Mouse (Mus musculus) midbrain, embryonic 11.5 days (tissue): ENCODE data around the gene Grm4. TPM values are rescaled to one million over a fixed set of nuclear protein-coding genes. Genes with fewer than 3 reads are reported as not detected.

Source experiments
- ATAC-seq: fragments of 200-750 bp; cut with Nextera tagmentation; 2 replicates; pipeline ENCODE4 v1.8.0; 2017; ENCODE audit warnings: moderate TSS enrichment, moderate library complexity; ENCODE audit not compliant: low FRiP score
- DNase-seq: peaks from one replicate; pipeline ENCODE4 v3.0.0; 2015; ENCODE audit warnings: low spot score; ENCODE audit errors: missing footprints
- H3K27ac ChIP-seq: fragments of 300-500 bp; sonication (generic); 2 replicates; pipeline ENCODE4 v1.5.1; 2014; ENCODE audit warnings: low read depth, low read length
- H3K27me3 ChIP-seq: fragments of 300-500 bp; sonication (generic); 2 replicates; pipeline ENCODE4 v1.6.1; 2014; ENCODE audit warnings: mild to moderate bottlenecking, low read length, moderate library complexity, mixed read lengths; ENCODE audit not compliant: control insufficient read depth, insufficient read depth
- H3K36me3 ChIP-seq: fragments of 300-500 bp; sonication (generic); 2 replicates; pipeline ENCODE4 v1.6.1; 2014; ENCODE audit warnings: mild to moderate bottlenecking, low read length, moderate library complexity, mixed read lengths; ENCODE audit not compliant: control insufficient read depth, insufficient read depth
- H3K4me1 ChIP-seq: fragments of 300-500 bp; sonication (generic); 2 replicates; pipeline ENCODE4 v1.6.1; 2014; ENCODE audit warnings: low read length; ENCODE audit not compliant: control insufficient read depth, insufficient read depth
- H3K4me2 ChIP-seq: fragments of 300-500 bp; sonication (generic); 2 replicates; pipeline ENCODE4 v1.6.1; 2014; ENCODE audit warnings: mild to moderate bottlenecking, moderate library complexity
- H3K4me3 ChIP-seq: fragments of 300-500 bp; sonication (generic); 2 replicates; pipeline ENCODE4 v1.5.1; 2014; ENCODE audit warnings: low read depth, low read length
- H3K9ac ChIP-seq: fragments of 300-500 bp; sonication (generic); 2 replicates; pipeline ENCODE4 v1.6.1; 2014; ENCODE audit warnings: low read length
- H3K9me3 ChIP-seq: fragments of 300-500 bp; sonication (generic); 2 replicates; pipeline ENCODE4 v1.6.1; 2016; ENCODE audit warnings: low read length; ENCODE audit not compliant: control insufficient read depth
- WGBS: fragments of 180-500 bp; shearing (Covaris S2); extraction: QIAGEN DNeasy Blood & Tissue Kit; methylation state at CpG from one replicate; pipeline ENCODE4 v1.1.7; 2014; 5-methylcytosine and 5-hydroxymethylcytosine counted together
- polyA plus RNA-seq: library from polyadenylated mRNA; unstranded; fragments of >200 nt; fragmentation: Nextera tagmentation; extraction: Ambion mirVana; gene quantifications from 2 replicates; pipeline ENCODE4 v1.2.1, GENCODE M21; 2014

The Grm4 gene
- polyA plus RNA-seq, 1 experiment from 2014 or later, result 3.5 TPM

DNA sequence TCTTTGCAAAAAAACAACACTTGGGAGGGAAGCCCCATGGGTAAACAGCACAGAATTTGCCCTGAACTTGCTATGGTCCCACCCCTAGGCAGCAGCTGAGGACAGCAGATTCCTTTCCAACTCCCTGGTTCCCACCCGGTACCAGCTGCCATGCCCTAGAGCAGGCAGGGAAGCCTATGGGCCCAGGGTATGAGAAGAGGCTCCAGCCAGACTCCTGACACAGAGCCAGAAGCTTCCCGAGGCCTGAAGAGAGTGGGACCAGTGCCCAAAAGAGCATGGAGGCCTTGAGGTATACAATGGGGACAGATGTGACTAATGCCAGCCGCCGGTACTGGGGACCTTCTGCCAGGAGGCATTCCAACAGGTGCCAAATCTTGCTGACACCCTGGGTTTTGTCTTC, 114.2 kb downstream of the Grm4 start:
- no peak overlapping the region for H3K4me3 ChIP-seq
- 84% methylated on average over 4 of the region's 4 CpGs for WGBS
- H3K9me3 ChIP-seq, result no peaks in the 10 kb centered on the region
- peaks cover 2% of the 10 kb centered on the region for H3K4me1 ChIP-seq
- no peak for ATAC-seq
- H3K36me3 ChIP-seq, result no peaks in the 10 kb centered on the region
- no peak overlapping the region for H3K9ac ChIP-seq
- H3K4me2 ChIP-seq, result no peak overlapping the region
- no peak overlapping the region for H3K27ac ChIP-seq
- no peaks in the 10 kb centered on the region for H3K27me3 ChIP-seq
- DNase-seq, result no peak

DNA sequence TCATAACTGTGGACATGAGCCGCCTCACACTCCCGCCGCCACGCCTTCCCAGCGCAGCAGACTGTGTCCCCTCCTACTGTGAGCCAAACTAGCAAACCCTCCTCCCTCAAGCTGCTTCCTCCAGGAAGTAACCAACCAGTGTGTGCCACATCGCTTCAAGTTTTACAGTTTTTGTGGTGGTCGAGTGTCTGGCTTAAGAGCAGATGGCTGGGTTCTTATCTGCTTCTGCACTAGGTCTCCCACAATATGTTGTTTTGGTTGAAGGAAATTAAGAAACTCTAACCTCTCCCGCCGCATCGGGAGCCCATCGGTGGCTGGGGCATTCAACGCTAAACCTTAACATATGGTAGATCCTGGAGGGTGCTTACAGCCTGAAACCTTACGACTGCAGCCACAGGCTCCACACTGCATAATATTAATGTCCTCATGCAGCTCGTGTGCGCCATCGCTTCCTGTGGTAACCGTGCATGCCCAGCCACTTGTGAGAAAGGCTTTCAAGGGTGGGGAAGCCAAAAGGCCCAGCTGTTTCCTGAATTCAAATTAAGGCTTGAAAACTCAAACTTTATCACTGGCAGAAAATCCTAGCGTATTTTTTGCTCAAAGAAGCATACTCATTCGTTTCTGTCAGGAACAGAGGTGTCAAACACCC, 115.7 kb downstream of the Grm4 start:
- peaks cover 12% of the 10 kb centered on the region for H3K4me1 ChIP-seq
- H3K27ac ChIP-seq, result no peak overlapping the region
- no peak overlapping the region for H3K9ac ChIP-seq
- 90% methylated on average over 19 of the region's 19 CpGs for WGBS
- H3K27me3 ChIP-seq, result no peaks in the 10 kb centered on the region
- no peaks in the 10 kb centered on the region for H3K36me3 ChIP-seq
- H3K4me3 ChIP-seq, result no peak overlapping the region
- ATAC-seq, result no peak
- no peak for DNase-seq
- H3K4me2 ChIP-seq, result no peak overlapping the region
- no peaks in the 10 kb centered on the region for H3K9me3 ChIP-seq

DNA sequence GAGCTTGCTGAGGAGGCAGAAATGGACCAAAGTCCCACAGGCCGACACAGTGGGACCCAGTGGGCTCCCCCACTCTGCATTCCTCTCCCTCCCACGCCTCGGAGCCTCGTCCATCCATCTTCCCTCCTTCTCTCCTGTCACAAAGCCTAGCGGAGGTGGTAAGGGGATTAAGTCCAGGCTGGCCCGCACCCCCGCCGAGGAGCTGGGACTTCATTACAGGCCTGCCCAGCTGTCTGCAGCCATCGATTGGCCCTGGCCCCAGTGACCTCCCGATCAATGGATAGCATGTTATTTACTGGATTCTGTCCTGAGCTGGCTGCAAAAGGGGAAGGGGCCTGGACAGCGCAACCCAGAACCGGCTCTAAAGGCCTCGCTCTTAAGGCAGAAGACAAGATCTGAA, 120.0 kb downstream of the Grm4 start:
- no peaks in the 10 kb centered on the region for H3K36me3 ChIP-seq
- DNase-seq (peak; percentile 89), ATAC-seq (peak; percentile 76)
- peak overlapping the region; percentile 59 for H3K27ac ChIP-seq
- no peaks in the 10 kb centered on the region for H3K9me3 ChIP-seq
- H3K4me1 ChIP-seq, result peaks cover 12% of the 10 kb centered on the region
- H3K4me2 ChIP-seq, result no peak overlapping the region
- 0 out of 2 replicates have a peak overlapping the region, but pooled peaks have one; percentile 40 for H3K9ac ChIP-seq
- H3K27me3 ChIP-seq, result no peaks in the 10 kb centered on the region
- no peak overlapping the region for H3K4me3 ChIP-seq
- 7% methylated on average over 13 of the region's 13 CpGs for WGBS

DNA sequence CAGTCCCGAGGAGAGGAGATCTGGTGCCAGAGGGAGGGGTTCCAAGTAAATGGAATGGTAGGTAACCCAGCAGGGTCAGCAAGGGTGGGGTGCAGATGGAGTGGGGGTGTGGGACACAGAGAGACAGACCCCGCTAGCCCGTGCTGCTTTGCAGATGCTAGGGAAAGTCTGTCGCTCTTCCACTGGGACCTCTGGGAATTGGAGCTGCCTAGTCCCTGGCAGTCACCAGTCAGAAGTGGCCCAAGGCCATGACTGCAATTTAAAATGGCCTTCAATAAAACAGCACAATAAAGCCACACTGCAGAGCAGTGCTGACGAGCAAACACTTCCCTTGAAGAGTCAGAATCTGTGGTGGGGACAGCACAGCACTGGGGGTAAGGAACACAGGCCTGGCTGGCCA, 127.3 kb downstream of the Grm4 start:
- Histone ChIP-seq H3K4me3 (no peak overlapping the region), H3K9me3 (no peaks in the 10 kb centered on the region), H3K4me1 (no peaks in the 10 kb centered on the region), H3K9ac (no peak overlapping the region), H3K27me3 (no peaks in the 10 kb centered on the region), H3K36me3 (no peaks in the 10 kb centered on the region), H3K27ac (no peak overlapping the region), H3K4me2 (no peak overlapping the region)
- ATAC-seq, result no peak
- 81% methylated on average over 5 of the region's 5 CpGs for WGBS
- no peak for DNase-seq

DNA sequence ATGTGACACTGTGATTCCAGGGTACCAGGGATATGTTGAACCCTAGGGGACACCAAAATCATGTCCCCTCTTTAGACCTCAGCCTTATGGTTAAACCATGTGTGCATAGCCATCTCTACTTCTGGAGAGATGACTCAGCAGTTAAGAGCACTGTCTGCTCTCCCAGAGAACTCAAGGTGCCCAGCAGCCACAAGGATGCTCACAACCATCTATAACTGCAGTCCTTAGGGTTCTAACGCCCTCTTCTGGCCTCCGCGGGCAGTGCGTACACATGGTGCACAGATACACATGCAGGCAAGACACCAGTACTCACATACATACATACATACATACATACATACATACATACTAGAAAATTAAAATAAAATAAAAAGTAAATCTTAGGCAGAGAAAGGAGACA, 127.8 kb downstream of the Grm4 start:
- no peak overlapping the region for H3K27ac ChIP-seq

GRCm38 (mm10) chr17:27392918-27393317, 128.3 kb downstream of the Grm4 start:
- no peak overlapping the region for H3K4me2 ChIP-seq
- no peak overlapping the region for H3K9ac ChIP-seq
- WGBS, result 37% methylated on average over 8 of the region's 8 CpGs
- H3K9me3 ChIP-seq, result no peaks in the 10 kb centered on the region
- H3K4me1 ChIP-seq, result no peaks in the 10 kb centered on the region
- H3K27me3 ChIP-seq, result no peaks in the 10 kb centered on the region
- no peak overlapping the region for H3K4me3 ChIP-seq
- DNase-seq, result peak; percentile 87
- no peak overlapping the region for H3K27ac ChIP-seq
- H3K36me3 ChIP-seq, result no peaks in the 10 kb centered on the region
- ATAC-seq, result peak; percentile 42

More for the DNA sequence above, 127.8 kb downstream of the Grm4 start:
- Histone ChIP-seq H3K9me3 (no peaks in the 10 kb centered on the region), H3K4me2 (no peak overlapping the region), H3K36me3 (no peaks in the 10 kb centered on the region), H3K27me3 (no peaks in the 10 kb centered on the region), H3K4me1 (no peaks in the 10 kb centered on the region), H3K4me3 (no peak overlapping the region), H3K9ac (no peak overlapping the region)
- DNase-seq, result no peak
- WGBS, result 87% methylated on average over 4 of the region's 4 CpGs
- no peak for ATAC-seq

DNA sequence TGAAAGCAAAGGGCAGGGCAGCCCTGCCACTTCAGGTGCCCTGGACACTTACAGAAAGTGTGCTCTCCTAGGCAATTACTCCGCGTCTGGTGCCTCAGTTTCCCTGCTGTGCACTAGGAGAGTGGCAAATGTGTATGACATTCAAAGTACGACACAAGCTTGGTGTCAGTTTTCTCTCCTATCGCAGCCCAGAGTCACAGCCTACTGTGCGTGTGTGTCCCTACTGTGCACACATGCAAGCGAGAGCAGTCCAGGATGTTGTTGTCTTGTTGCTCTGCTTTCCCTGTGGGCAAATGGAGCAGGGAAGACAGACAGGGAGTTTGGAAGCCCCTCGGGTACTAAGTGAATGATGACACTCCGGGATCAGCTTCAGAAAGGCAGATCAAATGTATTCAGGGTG, 131.2 kb downstream of the Grm4 start:
- H3K36me3 ChIP-seq, result no peaks in the 10 kb centered on the region
- H3K4me2 ChIP-seq, result no peak overlapping the region
- DNase-seq, result no peak
- WGBS, result 88% methylated on average over 8 of the region's 8 CpGs
- no peaks in the 10 kb centered on the region for H3K27me3 ChIP-seq
- ATAC-seq, result no peak
- H3K4me1 ChIP-seq, result 0 out of 2 replicates have a peak, but pooled peaks cover 4% of the 10 kb centered on the region
- no peak overlapping the region for H3K9ac ChIP-seq
- H3K4me3 ChIP-seq, result no peak overlapping the region
- H3K27ac ChIP-seq, result no peak overlapping the region
- no peaks in the 10 kb centered on the region for H3K9me3 ChIP-seq

DNA sequence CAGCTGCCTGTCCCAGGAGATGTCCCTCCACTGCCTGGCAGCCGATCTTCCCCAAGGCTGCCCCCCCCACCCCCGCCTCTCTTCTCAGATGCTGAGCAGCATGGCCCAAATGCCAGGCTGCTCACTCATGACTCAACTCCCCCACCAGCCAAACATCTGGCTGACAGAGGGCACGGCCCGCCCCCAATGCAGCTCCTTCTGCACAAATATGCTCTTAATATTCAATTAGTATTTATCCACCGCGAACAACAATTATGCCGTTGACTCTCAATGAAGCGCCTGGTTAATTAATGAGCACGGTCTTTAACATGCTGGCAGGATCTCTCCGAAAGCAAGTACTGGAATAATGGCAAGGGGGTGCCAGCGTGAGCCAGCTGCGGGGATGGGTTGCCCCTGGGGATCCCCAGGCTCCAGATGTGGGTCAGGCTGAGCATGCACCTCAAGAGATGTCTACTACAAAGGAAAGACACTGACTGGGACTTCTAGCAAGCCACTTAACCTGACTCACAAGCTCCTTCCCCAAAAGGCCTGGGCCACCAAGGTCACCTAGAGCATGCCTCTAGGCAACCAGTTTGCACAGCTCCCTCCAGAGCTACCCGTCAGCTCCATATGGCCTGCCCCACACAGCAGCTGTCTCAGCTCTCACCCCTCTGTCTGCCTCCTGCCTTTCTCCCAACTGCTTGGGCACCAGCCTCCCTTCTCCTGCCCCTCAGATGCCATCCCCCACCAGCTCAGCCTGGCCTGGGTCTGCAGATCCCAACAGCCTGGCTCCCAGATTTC, 131.8 kb downstream of the Grm4 start:
- Histone ChIP-seq H3K27ac (no peak overlapping the region), H3K4me2 (no peak overlapping the region), H3K4me1 (0 out of 2 replicates have a peak, but pooled peaks cover 4% of the 10 kb centered on the region), H3K4me3 (no peak overlapping the region), H3K9ac (no peak overlapping the region), H3K27me3 (no peaks in the 10 kb centered on the region), H3K36me3 (no peaks in the 10 kb centered on the region), H3K9me3 (no peaks in the 10 kb centered on the region)
- DNase-seq, result no peak
- WGBS, result 80% methylated on average over 13 of the region's 13 CpGs
- ATAC-seq, result no peak

DNA sequence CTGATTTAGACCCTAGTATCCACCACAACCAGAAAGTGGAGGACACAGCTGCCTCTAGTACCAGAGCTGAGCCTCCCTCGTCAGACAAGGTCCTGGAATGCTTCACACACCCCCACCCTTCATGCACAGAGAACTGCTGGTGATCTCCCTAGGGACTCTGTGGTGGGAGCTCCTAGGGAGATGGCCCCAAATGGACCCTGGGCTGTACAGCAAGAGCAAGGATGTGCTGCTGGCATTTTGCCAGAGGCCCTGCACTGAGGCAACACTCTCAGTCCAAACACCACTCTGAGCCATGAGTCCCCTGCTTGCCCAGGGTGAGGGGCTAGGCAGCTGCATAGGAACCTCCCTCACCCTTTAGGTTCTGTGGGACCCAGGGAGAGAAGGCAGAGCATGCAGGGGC, 134.8 kb downstream of the Grm4 start:
- no peak overlapping the region for H3K4me3 ChIP-seq
- H3K27ac ChIP-seq, result no peak overlapping the region
- DNase-seq (no peak), ATAC-seq (no peak)
- H3K4me1 ChIP-seq, result 0 out of 2 replicates have a peak, but pooled peaks cover 4% of the 10 kb centered on the region
- no peak overlapping the region for H3K4me2 ChIP-seq
- no peak overlapping the region for H3K9ac ChIP-seq
- no peaks in the 10 kb centered on the region for H3K9me3 ChIP-seq
- H3K27me3 ChIP-seq, result no peaks in the 10 kb centered on the region
- H3K36me3 ChIP-seq, result no peaks in the 10 kb centered on the region
- 67% methylated on average over 1 of the region's 1 CpGs for WGBS
